Mouse (Mus musculus) heart, adult 2 months (tissue): Measurements from ENCODE around the gene Zbtb6. TPM values are rescaled to one million over a fixed set of nuclear protein-coding genes. Genes with fewer than 3 reads are reported as not detected.

ENCODE experiments used
- DNase-seq, 2 experiments: peaks; one replicate each; pipeline ENCODE4 v3.0.0; 2021
- H3K27ac ChIP-seq: fragments of 200-600 bp; 2 replicates; pipeline ENCODE4 v1.8.1; 2022
- H3K27me3 ChIP-seq: fragments of 200-500 bp; 2 replicates; pipeline ENCODE4 v1.6.1; 2012; ENCODE audit warnings: mild to moderate bottlenecking, low read length, inconsistent platforms, mixed read lengths; ENCODE audit not compliant: control insufficient read depth, insufficient read depth
- H3K36me3 ChIP-seq: fragments of 200-500 bp; 2 replicates; pipeline ENCODE4 v1.6.1; 2012; ENCODE audit warnings: low read length, inconsistent platforms; ENCODE audit not compliant: control insufficient read depth, insufficient read depth
- H3K4me1 ChIP-seq: fragments of 200-500 bp; 2 replicates; pipeline ENCODE4 v1.6.1; 2011; ENCODE audit warnings: low read length; ENCODE audit not compliant: control insufficient read depth, insufficient read depth
- H3K4me3 ChIP-seq: fragments of 200-600 bp; 2 replicates; pipeline ENCODE4 v1.8.1; 2022
- H3K79me2 ChIP-seq: fragments of 200-500 bp; replicated peaks from 2 replicates; pipeline ENCODE4 v1.6.1; 2012; ENCODE audit warnings: mild to moderate bottlenecking, inconsistent platforms, low read length, moderate library complexity, mixed read lengths; ENCODE audit not compliant: control insufficient read depth, insufficient read depth
- H3K9ac ChIP-seq: fragments of 200-500 bp; 2 replicates; pipeline ENCODE4 v1.6.1; 2012; ENCODE audit warnings: low read depth, mild to moderate bottlenecking, control low read depth, inconsistent platforms, low read length, mixed read lengths
- CTCF ChIP-seq: fragments of 200-600 bp; IDR thresholded peaks from 2 replicates; pipeline ENCODE4 v1.8.1; 2022; ENCODE audit warnings: antibody characterized with exemption, mild to moderate bottlenecking, moderate library complexity
- EP300 ChIP-seq: fragments of 200-500 bp; IDR thresholded peaks from 2 replicates; pipeline ENCODE4 v1.6.1; 2011; ENCODE audit warnings: low read depth, low read length, control low read depth; ENCODE audit not compliant: insufficient read depth
- POLR2A ChIP-seq: fragments of 200-500 bp; IDR thresholded peaks from 2 replicates; pipeline ENCODE4 v1.6.1; 2011; ENCODE audit warnings: mild to moderate bottlenecking, low read depth, low read length, control low read depth; ENCODE audit not compliant: insufficient read depth
- WGBS: fragments of 180-500 bp; shearing (Covaris S2); methylation state at CpG from one replicate; pipeline ENCODE4 v1.1.7; 2018; 5-methylcytosine and 5-hydroxymethylcytosine counted together
- intact Hi-C: fragments of 180-260 bp; cut with DNase I; formaldehyde crosslinking; loops from one replicate; pipeline ENCODE4 v1.15.1; 2025
- polyA plus RNA-seq: library from polyadenylated mRNA; depleted of rRNA; stranded (reverse); fragments of >200 nt; gene quantifications from 2 replicates; pipeline ENCODE4 v1.2.3, GENCODE M21; 2012
- total RNA-seq, 2 experiments: library from RNA; stranded (reverse); gene quantifications; 2 replicates each; pipeline ENCODE4 v1.2.3; 2021

The Zbtb6 gene
- total and polyA plus RNA-seq, 3 experiments: 1.4 to 4.6 (median 4.4) TPM

DNA sequence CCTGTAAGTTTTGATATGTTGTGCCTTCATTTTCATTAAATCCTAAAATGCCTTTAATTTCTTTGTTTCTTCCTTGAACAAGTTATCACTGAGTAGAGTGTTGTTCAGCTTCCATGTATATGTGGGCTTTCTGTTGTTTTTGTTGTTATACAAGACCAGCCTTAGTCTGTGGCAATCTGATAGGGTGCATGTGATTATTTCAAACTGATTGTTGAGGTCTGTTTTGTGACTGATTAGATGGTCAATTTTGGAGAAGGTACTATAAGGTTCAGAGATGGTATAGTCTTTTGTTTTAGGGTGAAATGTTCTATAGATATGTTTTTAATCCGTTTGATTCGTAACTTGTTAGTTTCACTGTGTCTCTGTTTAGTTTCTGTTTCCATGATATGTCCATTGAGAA, 37.1 kb upstream of the Zbtb6 start:
- H3K79me2 ChIP-seq: no peaks in the 10 kb centered on the region
- no peak for DNase-seq
- TF ChIP-seq POLR2A (no peak), EP300 (no peak), CTCF (no peak)
- intact Hi-C loops: loop anchor here (5.0 kb wide), 1 partner anchor 38 kb away; the partner anchor contains the start of genes Rabgap1, Zbtb26 and Zbtb6
- no peak overlapping the region for H3K27ac ChIP-seq
- no peaks in the 10 kb centered on the region for H3K27me3 ChIP-seq
- H3K36me3 ChIP-seq: peaks cover 2% of the 10 kb centered on the region; the same call in 1 of the 2 replicates
- 94% methylated on average over 2 of the region's 2 CpGs for WGBS
- H3K4me3 ChIP-seq: no peak overlapping the region
- H3K9ac ChIP-seq: no peak overlapping the region
- no peaks in the 10 kb centered on the region for H3K4me1 ChIP-seq

DNA sequence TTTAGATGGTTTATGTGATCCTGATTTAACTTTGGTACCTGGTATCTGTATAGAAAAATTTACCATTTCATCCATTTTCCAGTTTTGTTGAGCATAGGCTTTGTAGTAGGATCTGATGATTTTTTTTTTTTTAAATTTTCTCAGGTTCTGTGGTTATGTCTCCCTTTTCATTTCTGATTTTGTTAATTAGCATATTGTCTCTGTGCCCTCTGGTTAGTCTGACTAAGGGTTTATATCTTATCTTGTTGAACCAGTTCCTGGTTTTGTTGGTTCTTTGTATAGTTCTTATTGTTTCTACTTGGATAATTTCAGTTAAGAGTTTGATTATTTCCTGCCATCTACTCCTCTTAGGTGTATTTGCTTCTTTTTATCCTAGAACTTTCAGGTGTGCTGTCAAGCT, 36.6 kb upstream of the Zbtb6 start:
- Histone ChIP-seq H3K4me1 (no peaks in the 10 kb centered on the region), H3K27me3 (no peaks in the 10 kb centered on the region), H3K4me3 (no peak overlapping the region), H3K79me2 (no peaks in the 10 kb centered on the region), H3K36me3 (peaks cover 2% of the 10 kb centered on the region; the same call in 1 of the 2 replicates), H3K9ac (no peak overlapping the region), H3K27ac (no peak overlapping the region)
- intact Hi-C loops: no loop called here
- DNase-seq: no peak
- TF ChIP-seq CTCF: no peak
- TF ChIP-seq EP300: no peak
- no peak for TF ChIP-seq POLR2A

DNA sequence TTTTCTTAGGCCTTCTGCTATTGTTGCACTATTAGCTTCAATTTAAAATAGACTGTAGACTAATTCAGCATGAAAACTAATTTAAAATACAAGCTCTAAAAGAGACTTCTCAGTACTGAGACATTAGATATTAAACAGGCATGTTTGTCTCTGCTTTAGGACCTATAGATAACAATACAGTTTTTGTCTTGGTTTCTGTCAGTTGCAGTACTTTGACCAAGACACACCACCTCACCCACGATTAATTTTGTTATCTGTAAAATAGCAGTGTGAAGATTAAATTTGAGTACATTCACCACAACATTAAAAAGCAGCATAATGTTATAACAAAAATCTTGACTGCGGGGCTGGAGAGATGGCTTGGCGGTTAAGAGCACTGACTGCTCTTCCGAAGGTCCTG, 23.3 kb upstream of the Zbtb6 start:
- no peak overlapping the region for H3K9ac ChIP-seq
- no peaks in the 10 kb centered on the region for H3K36me3 ChIP-seq
- H3K27me3 ChIP-seq: no peaks in the 10 kb centered on the region
- no peaks in the 10 kb centered on the region; the same call in 1 of the 2 replicates for H3K79me2 ChIP-seq
- intact Hi-C loops: no loop called here
- DNase-seq: no peak
- no peak for TF ChIP-seq POLR2A
- TF ChIP-seq CTCF: no peak
- TF ChIP-seq EP300: no peak
- H3K27ac ChIP-seq: no peak overlapping the region
- H3K4me3 ChIP-seq: no peak overlapping the region
- H3K4me1 ChIP-seq: no peaks in the 10 kb centered on the region
- 83% methylated on average over 4 of the region's 4 CpGs for WGBS

DNA sequence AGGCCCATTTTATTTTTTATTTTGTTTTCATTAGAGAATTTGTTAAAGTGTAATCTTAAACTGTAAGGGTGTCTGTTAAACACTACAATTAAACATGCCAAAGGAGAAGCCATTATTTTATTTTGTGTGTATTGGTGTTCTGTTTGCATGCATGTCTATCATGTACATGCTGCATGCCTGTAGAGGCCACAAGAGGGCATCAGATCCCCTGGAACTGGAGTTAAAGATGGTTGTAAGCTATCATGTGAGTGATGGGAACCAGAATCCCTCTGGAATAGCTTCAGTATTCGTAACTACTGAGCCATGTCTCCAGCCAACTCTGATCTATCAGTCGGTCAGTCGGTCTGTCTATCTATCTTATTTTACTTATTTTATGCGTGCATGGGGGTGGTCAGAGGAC, 17.7 kb upstream of the Zbtb6 start:
- H3K4me3 ChIP-seq: no peak overlapping the region
- no peak for DNase-seq
- intact Hi-C loops: no loop called here
- no peaks in the 10 kb centered on the region for H3K4me1 ChIP-seq
- H3K36me3 ChIP-seq: no peaks in the 10 kb centered on the region
- H3K27me3 ChIP-seq: no peaks in the 10 kb centered on the region
- no peak overlapping the region for H3K9ac ChIP-seq
- no peaks in the 10 kb centered on the region; the same call in 1 of the 2 replicates for H3K79me2 ChIP-seq
- TF ChIP-seq CTCF (peak; percentile 18; the same call in 1 of the 2 replicates), EP300 (no peak), POLR2A (no peak)
- no peak overlapping the region for H3K27ac ChIP-seq
- WGBS: 97% methylated on average over 4 of the region's 4 CpGs

DNA sequence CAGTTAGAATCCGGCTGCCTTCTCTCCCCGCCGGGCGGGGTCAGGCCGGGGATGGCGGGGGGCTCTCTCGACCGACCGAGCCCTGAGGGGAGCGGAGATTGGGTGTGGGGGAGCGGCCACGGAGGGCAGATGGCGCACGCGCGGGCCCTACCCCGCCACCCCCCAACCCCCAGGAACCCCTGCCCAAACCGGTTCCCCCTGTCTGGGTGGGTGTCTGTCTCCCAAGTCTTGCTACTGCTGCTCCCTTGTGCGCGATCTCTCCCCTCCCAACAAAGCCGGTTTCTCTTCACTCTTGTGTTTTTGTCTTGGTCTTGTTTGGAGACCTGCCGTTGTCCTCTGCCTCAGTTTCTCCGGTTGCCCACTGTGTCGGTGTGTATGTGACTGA, 9.4 kb upstream of the Zbtb6 start:
- H3K27me3 ChIP-seq: no peaks in the 10 kb centered on the region
- WGBS: under 1% methylated on average over 24 of the region's 24 CpGs
- peak overlapping the region; percentile 79 for H3K27ac ChIP-seq
- DNase-seq: no peak
- H3K9ac ChIP-seq: peak overlapping the region; percentile 96
- peak overlapping the region; percentile 96 for H3K4me3 ChIP-seq
- peaks cover 6% of the 10 kb centered on the region for H3K4me1 ChIP-seq
- H3K36me3 ChIP-seq: peaks cover 4% of the 10 kb centered on the region; the same call in 1 of the 2 replicates
- H3K79me2 ChIP-seq: peaks cover 8% of the 10 kb centered on the region
- TF ChIP-seq CTCF: no peak
- TF ChIP-seq EP300: no peak
- no peak for TF ChIP-seq POLR2A
- intact Hi-C loops: loop anchor here (1.0 to 5.0 kb wide), 2 partner anchors 9 to 35 kb away; partner anchors contain the start of genes Rabgap1, Zbtb26 and Zbtb6

DNA sequence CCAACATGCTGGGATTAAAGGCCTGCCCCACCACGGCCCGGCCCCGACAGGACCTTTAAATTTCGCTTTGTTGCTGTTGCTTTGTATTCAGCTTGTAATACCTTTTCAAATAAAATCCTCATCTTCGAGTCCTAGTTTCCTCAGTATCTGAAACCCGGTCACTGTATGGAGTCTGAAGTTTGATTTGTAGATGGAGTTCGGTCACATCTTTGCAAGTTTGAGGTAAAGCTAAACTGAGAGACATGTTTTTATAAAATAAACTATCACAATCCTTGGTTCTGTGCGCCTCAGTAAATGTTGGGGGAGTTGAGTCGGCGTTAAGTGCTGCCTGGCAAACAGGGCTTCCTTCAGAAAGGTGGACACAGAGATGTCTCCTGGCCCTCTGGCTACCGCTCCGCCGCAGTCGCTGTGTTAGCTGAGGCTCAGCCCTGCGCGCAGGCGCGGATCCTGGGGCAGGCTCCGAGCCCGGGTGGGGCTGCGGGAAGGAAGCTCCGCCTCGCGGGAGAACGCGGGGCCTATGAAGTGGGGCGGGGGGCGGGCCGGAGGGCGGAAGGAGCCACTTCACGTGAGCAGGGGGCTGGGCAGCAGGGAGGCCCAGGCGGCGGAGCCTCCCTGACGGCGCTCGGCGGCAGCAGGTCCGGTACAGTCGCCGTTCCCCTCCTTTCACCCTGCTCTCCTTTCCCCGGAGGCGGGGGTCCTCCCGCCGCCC, 8.8 kb upstream of the Zbtb6 start:
- Histone ChIP-seq H3K9ac (peak overlapping the region; percentile 96), H3K36me3 (peaks cover 4% of the 10 kb centered on the region; the same call in 1 of the 2 replicates), H3K27me3 (no peaks in the 10 kb centered on the region), H3K27ac (peak overlapping the region; percentile 79), H3K4me3 (peak overlapping the region; percentile 96), H3K4me1 (peaks cover 6% of the 10 kb centered on the region), H3K79me2 (peaks cover 8% of the 10 kb centered on the region)
- peak; percentile 18; the same call in 1 of the 2 replicates for TF ChIP-seq CTCF
- 0 out of 2 replicates have a peak, but pooled peaks have one; percentile 31 for TF ChIP-seq EP300
- peak; percentile 98 for TF ChIP-seq POLR2A
- intact Hi-C loops: loop anchor here (1.0 to 5.0 kb wide), 2 partner anchors 9 to 35 kb away; partner anchors contain the start of genes Rabgap1, Zbtb26 and Zbtb6
- 6% methylated on average over 44 of the region's 44 CpGs for WGBS
- peak; percentile 94 to 97 for DNase-seq
